Comparison of ENCODE assay signal across 19 mouse cellular contexts in genomic region chr4:99423449-99423848, GRCm38 (mm10).
"Had no signal": no experiment of that assay in that cellular context is flagged by ENCODE, and none has a peak within 500 bp of the region (broad histone marks: within the 10 kb centered on the region; RNA-seq: fewer than 3 reads in every experiment).

No protein-coding gene starts in this region.

- H3K27ac ChIP-seq: layer of hippocampus, adult 2 months; limb, embryonic 12.5 days; limb, embryonic 15.5 days; liver, embryonic 13.5 days; neural tube, embryonic 12.5 days; neural tube, embryonic 15.5 days; stomach, embryonic 15.5 days had no signal

- DNase-seq: left cerebral cortex, postnatal 4 days; liver, embryonic 13.5 days; lung, adult 2 months; lung, postnatal 14 days; lung, postnatal 4 days; midbrain, embryonic 14.5 days; right cerebral cortex, adult 18-20 months; right cerebral cortex, postnatal 14 days; right cerebral cortex, postnatal 4 days; spleen, adult 18-20 months; thymus, postnatal 36 days had no signal

- H3K4me1 ChIP-seq: limb, embryonic 12.5 days; limb, embryonic 15.5 days; liver, embryonic 13.5 days; neural tube, embryonic 12.5 days; neural tube, embryonic 15.5 days; stomach, embryonic 15.5 days had no signal

- H3K9me3 ChIP-seq: limb, embryonic 12.5 days; limb, embryonic 15.5 days; liver, embryonic 13.5 days; neural tube, embryonic 12.5 days; neural tube, embryonic 15.5 days; stomach, embryonic 15.5 days had no signal

- H3K4me3 ChIP-seq: layer of hippocampus, adult 2 months; limb, embryonic 12.5 days; limb, embryonic 15.5 days; liver, embryonic 13.5 days; neural tube, embryonic 12.5 days; neural tube, embryonic 15.5 days; stomach, embryonic 15.5 days had no signal

- H3K9ac ChIP-seq: limb, embryonic 12.5 days; limb, embryonic 15.5 days; liver, embryonic 13.5 days; neural tube, embryonic 12.5 days; neural tube, embryonic 15.5 days; stomach, embryonic 15.5 days had no signal

- ATAC-seq: intestine, postnatal 0 days had no signal

- H3K36me3 ChIP-seq: limb, embryonic 12.5 days; limb, embryonic 15.5 days; liver, embryonic 13.5 days; neural tube, embryonic 12.5 days; neural tube, embryonic 15.5 days; stomach, embryonic 15.5 days had no signal

- H3K4me2 ChIP-seq: limb, embryonic 12.5 days; limb, embryonic 15.5 days; liver, embryonic 13.5 days; midbrain, embryonic 11.5 days; neural tube, embryonic 12.5 days; neural tube, embryonic 15.5 days; stomach, embryonic 15.5 days had no signal

- H3K27me3 ChIP-seq: limb, embryonic 12.5 days; limb, embryonic 15.5 days; liver, embryonic 13.5 days; neural tube, embryonic 12.5 days; neural tube, embryonic 15.5 days; stomach, embryonic 15.5 days had no signal
